Mouse (Mus musculus): Measurements from ENCODE around the gene Ltbp3. TPM values are rescaled to one million over a fixed set of nuclear protein-coding genes. Genes with fewer than 3 reads are reported as not detected.

Ltbp3 gene
- polyA plus RNA-seq, 1 experiment from 2014 or later: 15.7 TPM

DNA sequence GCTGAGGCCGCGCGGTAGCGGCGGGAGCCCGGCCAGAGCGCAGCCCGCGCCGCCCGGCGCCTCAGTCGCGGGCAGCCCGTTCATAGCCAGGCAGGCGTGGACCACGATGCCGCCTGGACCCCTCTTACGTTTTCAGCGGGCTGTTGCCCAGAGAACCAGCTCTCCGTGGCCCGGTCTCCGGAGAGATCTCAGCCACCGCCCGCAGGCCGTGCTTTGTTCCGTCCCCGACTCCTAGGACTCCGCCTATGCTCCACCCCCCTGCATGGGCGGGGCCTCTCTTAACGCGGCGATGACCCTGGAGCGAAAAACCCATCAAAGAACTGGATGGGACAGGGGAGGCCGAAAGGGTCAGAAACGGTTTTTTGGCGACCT lies 11.3 kb upstream of the Ltbp3 start, which contains the start of gene Fam89b:
Gene Fam89b (minus strand): TSS at position 210 of the 372 bp plus-strand sequence.
- DNase-seq (ENCODE audit: low spot score): peak; percentile 91
- ATAC-seq (ENCODE audit: low FRiP score, low TSS enrichment): peak; percentile 71
- H3K9me3 ChIP-seq (ENCODE audit: control insufficient read depth, low read length): no peaks in the 10 kb centered on the region
- no peaks in the 10 kb centered on the region for H3K36me3 ChIP-seq (ENCODE audit: control insufficient read depth, insufficient read depth, low read length)
- H3K27ac ChIP-seq (replicated peaks): peak within 1 kb of the TSS; percentile 92
- H3K9ac ChIP-seq (ENCODE audit: low read length): peak within 1 kb of the TSS; percentile 91
- WGBS: under 1% methylated on average over 34 of the region's 37 CpGs
- H3K4me3 ChIP-seq (ENCODE audit: low read depth, low read length): peak within 1 kb of the TSS; percentile 92
- peak within 1 kb of the TSS; percentile 92 for H3K4me2 ChIP-seq (replicated peaks; ENCODE audit: low read depth)
- no peaks in the 10 kb centered on the region for H3K27me3 ChIP-seq (ENCODE audit: control insufficient read depth, insufficient read depth, low read length)
- no peak for TF ChIP-seq CTCF (IDR thresholded peaks at IDR 0.05; ENCODE audit: low read depth)
- peaks cover 8% of the 10 kb centered on the region for H3K4me1 ChIP-seq (replicated peaks; ENCODE audit: control insufficient read depth, insufficient read depth)

DNA sequence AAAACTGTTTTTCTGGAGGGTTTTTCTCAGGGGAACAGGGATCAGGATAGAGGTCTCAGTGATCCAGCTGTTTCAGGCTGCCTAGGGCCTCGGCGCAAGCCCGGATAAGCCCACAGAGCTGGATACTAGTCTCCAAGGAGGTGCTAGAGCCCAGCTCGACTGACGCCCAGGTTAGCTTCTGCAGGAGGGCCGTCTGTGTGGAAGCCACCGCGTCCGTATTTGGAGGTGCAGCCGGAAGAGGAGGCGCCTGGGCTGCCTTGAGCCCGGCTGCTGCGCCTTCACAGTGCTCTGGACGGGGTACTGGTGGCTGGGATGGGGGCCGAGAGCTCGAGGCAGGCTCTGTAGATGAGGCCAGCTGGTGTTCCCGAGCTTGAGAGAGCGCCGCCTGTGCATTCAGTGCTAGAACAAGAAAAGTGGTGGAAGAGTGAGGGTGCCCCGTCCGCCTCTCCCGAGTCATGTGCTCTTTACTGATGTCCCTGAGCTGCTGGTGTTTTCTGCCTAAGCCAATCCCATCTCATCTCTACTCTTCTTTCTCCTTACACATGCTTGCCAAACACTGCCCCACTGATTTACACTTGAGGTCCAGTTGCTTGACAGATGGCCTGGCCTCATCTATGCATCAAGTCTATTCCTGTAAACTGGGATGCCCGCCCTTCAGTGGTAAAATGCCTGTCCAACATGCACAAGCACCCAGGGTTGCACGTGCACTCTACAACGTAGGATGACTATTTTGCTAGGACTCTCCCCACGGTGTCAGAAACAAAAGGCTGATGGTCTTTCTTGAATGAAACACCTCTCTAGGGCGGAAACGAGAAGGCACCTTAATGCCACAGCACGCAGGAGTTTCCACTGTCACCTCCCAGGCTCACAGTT lies 10.2 kb upstream of the Ltbp3 start:
- peak overlapping the region; percentile 93 for H3K4me2 ChIP-seq (replicated peaks; ENCODE audit: low read depth)
- H3K9ac ChIP-seq (ENCODE audit: low read length): peak overlapping the region; percentile 61
- peak overlapping the region; percentile 56 for H3K4me3 ChIP-seq (ENCODE audit: low read depth, low read length)
- DNase-seq (ENCODE audit: low spot score) (no peak), ATAC-seq (ENCODE audit: low FRiP score, low TSS enrichment) (no peak)
- no peaks in the 10 kb centered on the region for H3K36me3 ChIP-seq (ENCODE audit: control insufficient read depth, insufficient read depth, low read length)
- peaks cover 8% of the 10 kb centered on the region for H3K4me1 ChIP-seq (replicated peaks; ENCODE audit: control insufficient read depth, insufficient read depth)
- H3K27me3 ChIP-seq (ENCODE audit: control insufficient read depth, insufficient read depth, low read length): no peaks in the 10 kb centered on the region
- no peak overlapping the region for H3K27ac ChIP-seq (replicated peaks)
- H3K9me3 ChIP-seq (ENCODE audit: control insufficient read depth, low read length): no peaks in the 10 kb centered on the region
- 73% methylated on average over 29 of the region's 29 CpGs for WGBS
- no peak for TF ChIP-seq EP300 (optimal IDR thresholded peaks at IDR 0.05)
- no peak for TF ChIP-seq CTCF (IDR thresholded peaks at IDR 0.05; ENCODE audit: low read depth)

DNA sequence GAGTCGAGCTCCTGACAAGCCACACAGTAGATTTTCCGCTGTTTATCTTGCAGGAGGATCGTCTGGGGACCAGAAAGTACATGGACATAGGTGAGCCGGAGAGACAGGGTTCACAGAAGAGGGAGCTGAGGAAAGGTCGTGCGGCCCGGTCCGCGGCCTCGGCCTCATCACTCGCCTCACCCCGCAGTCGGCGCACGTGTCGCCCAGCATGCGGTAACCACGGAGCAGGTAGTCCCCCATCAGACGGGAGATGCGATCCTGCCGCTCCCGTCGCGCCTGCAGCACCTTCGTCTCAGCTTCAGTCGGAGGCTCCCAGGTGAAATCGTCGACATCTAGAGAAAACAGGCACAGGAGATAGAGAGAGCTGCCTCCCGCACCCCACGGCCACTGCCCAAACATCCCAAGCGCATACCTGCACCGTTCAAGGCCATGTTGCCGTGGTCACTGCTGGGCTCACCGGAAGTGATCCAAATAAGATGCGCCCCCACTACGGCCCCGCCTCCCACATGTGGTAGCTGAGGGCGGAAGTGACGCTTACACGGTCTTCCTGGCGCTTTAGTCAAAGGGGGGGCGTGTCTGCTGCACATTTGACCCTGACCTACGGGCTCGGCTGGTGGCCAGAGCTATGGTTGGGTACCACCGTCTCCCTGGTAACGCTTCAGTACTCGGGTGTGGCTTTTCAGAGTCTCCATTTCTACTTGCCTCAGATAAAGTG lies 9.3 kb upstream of the Ltbp3 start:
- peak overlapping the region; percentile 93 for H3K4me2 ChIP-seq (replicated peaks; ENCODE audit: low read depth)
- H3K9ac ChIP-seq (ENCODE audit: low read length): peak overlapping the region; percentile 61
- peak overlapping the region; percentile 56 for H3K4me3 ChIP-seq (ENCODE audit: low read depth, low read length)
- H3K27me3 ChIP-seq (ENCODE audit: control insufficient read depth, insufficient read depth, low read length): no peaks in the 10 kb centered on the region
- peaks cover 8% of the 10 kb centered on the region for H3K4me1 ChIP-seq (replicated peaks; ENCODE audit: control insufficient read depth, insufficient read depth)
- no peaks in the 10 kb centered on the region for H3K9me3 ChIP-seq (ENCODE audit: control insufficient read depth, low read length)
- no peak overlapping the region for H3K27ac ChIP-seq (replicated peaks)
- no peak for TF ChIP-seq EP300 (optimal IDR thresholded peaks at IDR 0.05)
- TF ChIP-seq CTCF (IDR thresholded peaks at IDR 0.05; ENCODE audit: low read depth): no peak
- DNase-seq (ENCODE audit: low spot score) (peak; percentile 95), ATAC-seq (ENCODE audit: low FRiP score, low TSS enrichment) (peak; percentile 88)
- under 1% methylated on average over 47 of the region's 47 CpGs for WGBS
- H3K36me3 ChIP-seq (ENCODE audit: control insufficient read depth, insufficient read depth, low read length): no peaks in the 10 kb centered on the region

DNA sequence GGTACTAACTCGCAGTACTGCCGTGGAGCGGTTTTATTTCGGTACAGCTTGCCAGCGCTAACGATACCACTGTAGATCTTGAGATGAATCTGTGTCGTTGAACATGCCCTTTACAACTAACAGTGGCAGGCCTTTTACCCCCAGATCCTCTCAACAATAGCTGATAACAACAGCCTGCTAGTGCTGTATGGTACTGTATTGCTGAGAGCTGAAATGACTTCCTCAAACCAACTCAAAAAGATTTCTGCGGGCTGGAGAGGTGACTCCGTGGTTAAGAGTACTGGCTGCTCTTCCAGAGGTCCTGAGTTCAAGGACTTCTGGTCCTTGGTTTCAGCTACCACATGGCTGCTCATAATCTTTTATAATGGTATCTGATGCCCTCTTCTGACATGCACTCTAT lies 6.4 kb upstream of the Ltbp3 start:
- no peaks in the 10 kb centered on the region for H3K36me3 ChIP-seq (ENCODE audit: control insufficient read depth, insufficient read depth, low read length)
- no peaks in the 10 kb centered on the region for H3K27me3 ChIP-seq (ENCODE audit: control insufficient read depth, insufficient read depth, low read length)
- H3K27ac ChIP-seq (replicated peaks): no peak overlapping the region
- DNase-seq (ENCODE audit: low spot score): no peak
- H3K4me2 ChIP-seq (replicated peaks; ENCODE audit: low read depth): no peak overlapping the region
- TF ChIP-seq CTCF (IDR thresholded peaks at IDR 0.05; ENCODE audit: low read depth): no peak
- no peak for TF ChIP-seq EP300 (optimal IDR thresholded peaks at IDR 0.05)
- 75% methylated on average over 9 of the region's 9 CpGs for WGBS
- ATAC-seq (ENCODE audit: low FRiP score, low TSS enrichment): no peak
- H3K9ac ChIP-seq (ENCODE audit: low read length): no peak overlapping the region
- H3K4me1 ChIP-seq (replicated peaks; ENCODE audit: control insufficient read depth, insufficient read depth): 0 out of 2 replicates have a peak, but pooled peaks cover 4% of the 10 kb centered on the region
- H3K9me3 ChIP-seq (ENCODE audit: control insufficient read depth, low read length): no peaks in the 10 kb centered on the region
- H3K4me3 ChIP-seq (ENCODE audit: low read depth, low read length): no peak overlapping the region

DNA sequence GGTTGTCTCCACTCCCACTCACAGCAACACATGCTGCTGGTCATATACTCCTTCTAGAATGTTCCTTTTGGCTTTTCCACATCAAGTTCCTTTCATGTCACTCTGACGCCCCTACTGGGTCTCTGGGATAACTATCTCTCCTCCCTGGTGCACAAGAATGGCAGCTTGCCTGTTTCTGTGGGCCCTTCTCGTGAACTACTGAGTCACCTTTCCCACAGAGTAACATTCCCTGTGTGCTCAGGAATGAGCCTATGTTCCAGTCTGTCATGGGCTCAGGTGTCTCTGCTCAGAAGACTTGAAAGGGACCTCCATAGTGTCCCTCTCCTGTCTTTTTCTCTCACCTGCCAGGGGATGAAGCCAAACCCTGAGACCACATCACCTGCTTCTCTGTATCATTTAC lies 1.3 kb upstream of the Ltbp3 start:
- Histone ChIP-seq H3K27me3 (ENCODE audit: control insufficient read depth, insufficient read depth, low read length) (no peaks in the 10 kb centered on the region), H3K4me2 (replicated peaks; ENCODE audit: low read depth) (no peak overlapping the region), H3K4me1 (replicated peaks; ENCODE audit: control insufficient read depth, insufficient read depth) (peaks cover 2% of the 10 kb centered on the region; the same call in 1 of the 2 replicates), H3K4me3 (ENCODE audit: low read depth, low read length) (no peak overlapping the region), H3K9me3 (ENCODE audit: control insufficient read depth, low read length) (no peaks in the 10 kb centered on the region), H3K27ac (replicated peaks) (no peak overlapping the region), H3K36me3 (ENCODE audit: control insufficient read depth, insufficient read depth, low read length) (no peaks in the 10 kb centered on the region), H3K9ac (ENCODE audit: low read length) (no peak overlapping the region)
- DNase-seq (ENCODE audit: low spot score): no peak
- no peak for TF ChIP-seq CTCF (IDR thresholded peaks at IDR 0.05; ENCODE audit: low read depth)
- WGBS: 37% methylated on average over 2 of the region's 2 CpGs
- no peak for ATAC-seq (ENCODE audit: low FRiP score, low TSS enrichment)
